Mouse (Mus musculus) megakaryocyte, embryonic 14.5 days (primary cell): ENCODE measurements around the gene Arhgap27.

Source experiments
- FLI1 ChIP-seq: IDR thresholded peaks from 2 replicates; pipeline ENCODE4 v1.6.1; 2012; ENCODE audit warnings: low read length, inconsistent platforms, mixed read lengths
- GATA1 ChIP-seq: IDR thresholded peaks from 3 replicates; pipeline ENCODE4 v1.6.1; 2012; ENCODE audit warnings: mixed read lengths, low read length, inconsistent platforms, borderline replicate concordance

DNA sequence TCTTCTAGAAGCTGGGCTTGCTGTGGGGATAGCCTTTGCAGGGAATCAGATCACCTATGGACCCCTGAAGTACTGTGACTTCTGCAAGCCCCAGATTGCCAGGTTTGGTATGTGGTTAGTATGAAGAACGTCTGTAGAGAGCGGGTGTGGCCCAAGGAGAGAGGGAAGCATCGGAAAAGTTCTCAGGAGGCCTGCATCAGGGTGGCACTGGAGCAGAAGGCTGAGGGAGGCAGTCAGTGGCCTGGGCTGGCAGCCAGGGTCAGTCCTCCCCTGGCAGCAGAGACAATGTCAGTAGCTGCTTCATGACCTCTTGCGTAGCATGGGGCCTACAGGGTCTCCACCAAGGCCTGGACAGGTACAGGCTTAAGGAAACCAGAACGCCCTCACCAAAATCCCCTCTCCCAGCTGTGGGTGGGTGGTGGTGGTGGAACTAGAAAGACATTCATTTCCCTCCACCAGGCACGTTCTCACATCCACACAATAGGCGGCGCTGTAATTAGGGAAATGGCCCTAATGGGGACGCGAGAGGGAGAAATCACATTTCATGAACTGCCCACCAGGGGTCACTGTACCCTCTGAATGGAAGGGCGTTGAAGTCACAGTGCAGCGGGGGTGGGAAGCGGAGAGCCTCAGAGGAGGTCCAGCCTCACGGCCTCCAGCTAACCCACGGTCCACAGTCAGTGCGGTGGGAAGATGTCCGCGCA lies 31.2 kb downstream of the Arhgap27 start:
- TF ChIP-seq GATA1 (no peak), FLI1 (no peak)
